Mouse (Mus musculus): Measurements from ENCODE around the gene Ccdc86. TPM values are rescaled to one million over a fixed set of nuclear protein-coding genes. Genes with fewer than 3 reads are reported as not detected.

The Ccdc86 gene
- polyA plus RNA-seq (2014; fragmentation: Illumina TruSeq; extraction: RNeasy Lipid Tissue Mini Kit (QIAGEN cat#74804); ENCODE audit: low read depth, low replicate concordance) = 1.4 TPM

GRCm38 (mm10) chr19:10949112-10949511 lies at the start of gene Ccdc86:
Gene Ccdc86 (minus strand): TSS chr19:10949266.

GRCm38 (mm10) chr19:10993150-10993549 lies 44.1 kb upstream of the Ccdc86 start, which contains the start of gene Ms4a15:
Gene Ms4a15 (minus strand): TSS chr19:10993250.

GRCm38 (mm10) chr19:10974238-10974865 lies 25.3 kb upstream of the Ccdc86 start, which contains the start of gene Ms4a10:
Gene Ms4a10 (minus strand): TSS chr19:10974670.

GRCm38 (mm10) chr19:10937110-10937563 lies 11.9 kb downstream of the Ccdc86 start, which contains the start of gene Ptgdr2:
Gene Ptgdr2 (plus strand): TSS chr19:10937160.

GRCm38 (mm10) chr19:10920532-10920931 lies 28.5 kb downstream of the Ccdc86 start, which contains the start of gene Zp1:
Gene Zp1 (minus strand): TSS chr19:10920632.

GRCm38 (mm10) chr19:10895016-10895528 lies 54.0 kb downstream of the Ccdc86 start, which contains the start of gene Prpf19:
Gene Prpf19 (plus strand): TSS chr19:10895231.

Other genes starting within 250 kb of the Ccdc86 start
- not detected for gene Cd5, start 210.3 kb downstream of the Ccdc86 start, polyA plus RNA-seq (2014; fragmentation: Illumina TruSeq; extraction: RNeasy Lipid Tissue Mini Kit (QIAGEN cat#74804); ENCODE audit: low read depth, low replicate concordance)
- not detected for gene Cd6, start 119.2 kb downstream of the Ccdc86 start, polyA plus RNA-seq (2014; fragmentation: Illumina TruSeq; extraction: RNeasy Lipid Tissue Mini Kit (QIAGEN cat#74804); ENCODE audit: low read depth, low replicate concordance)
- gene Slc15a3, start 109.5 kb downstream of the Ccdc86 start, polyA plus RNA-seq (2014; fragmentation: Illumina TruSeq; extraction: RNeasy Lipid Tissue Mini Kit (QIAGEN cat#74804); ENCODE audit: low read depth, low replicate concordance) = 1.8 TPM
- not detected for gene Tmem132a, start 79.3 kb downstream of the Ccdc86 start, polyA plus RNA-seq (2014; fragmentation: Illumina TruSeq; extraction: RNeasy Lipid Tissue Mini Kit (QIAGEN cat#74804); ENCODE audit: low read depth, low replicate concordance)
- 2.3 TPM for gene Tmem109, start 67.3 kb downstream of the Ccdc86 start, polyA plus RNA-seq (2014; fragmentation: Illumina TruSeq; extraction: RNeasy Lipid Tissue Mini Kit (QIAGEN cat#74804); ENCODE audit: low read depth, low replicate concordance)
- gene Prpf19, start 54.0 kb downstream of the Ccdc86 start, polyA plus RNA-seq (2014; fragmentation: Illumina TruSeq; extraction: RNeasy Lipid Tissue Mini Kit (QIAGEN cat#74804); ENCODE audit: low read depth, low replicate concordance) = 30.7 TPM
- not detected for gene Zp1, start 28.6 kb downstream of the Ccdc86 start, polyA plus RNA-seq (2014; fragmentation: Illumina TruSeq; extraction: RNeasy Lipid Tissue Mini Kit (QIAGEN cat#74804); ENCODE audit: low read depth, low replicate concordance)
- gene Ptgdr2, start 12.1 kb downstream of the Ccdc86 start, polyA plus RNA-seq (2014; fragmentation: Illumina TruSeq; extraction: RNeasy Lipid Tissue Mini Kit (QIAGEN cat#74804); ENCODE audit: low read depth, low replicate concordance) = not detected
- not detected for gene Ms4a10, start 25.4 kb upstream of the Ccdc86 start, polyA plus RNA-seq (2014; fragmentation: Illumina TruSeq; extraction: RNeasy Lipid Tissue Mini Kit (QIAGEN cat#74804); ENCODE audit: low read depth, low replicate concordance)
- not detected for gene Ms4a15, start 44.0 kb upstream of the Ccdc86 start, polyA plus RNA-seq (2014; fragmentation: Illumina TruSeq; extraction: RNeasy Lipid Tissue Mini Kit (QIAGEN cat#74804); ENCODE audit: low read depth, low replicate concordance)
- gene Ms4a18, start 68.8 kb upstream of the Ccdc86 start, polyA plus RNA-seq (2014; fragmentation: Illumina TruSeq; extraction: RNeasy Lipid Tissue Mini Kit (QIAGEN cat#74804); ENCODE audit: low read depth, low replicate concordance) = not detected
- gene Ms4a8a, start 131.8 kb upstream of the Ccdc86 start, polyA plus RNA-seq (2014; fragmentation: Illumina TruSeq; extraction: RNeasy Lipid Tissue Mini Kit (QIAGEN cat#74804); ENCODE audit: low read depth, low replicate concordance) = 1.8 TPM
- not detected for gene 1700017D01Rik, start 181.6 kb upstream of the Ccdc86 start, polyA plus RNA-seq (2014; fragmentation: Illumina TruSeq; extraction: RNeasy Lipid Tissue Mini Kit (QIAGEN cat#74804); ENCODE audit: low read depth, low replicate concordance)
- gene 1700025F22Rik, start 216.1 kb upstream of the Ccdc86 start, polyA plus RNA-seq (2014; fragmentation: Illumina TruSeq; extraction: RNeasy Lipid Tissue Mini Kit (QIAGEN cat#74804); ENCODE audit: low read depth, low replicate concordance) = not detected
- gene Ms4a13, start 247.5 kb upstream of the Ccdc86 start, polyA plus RNA-seq (2014; fragmentation: Illumina TruSeq; extraction: RNeasy Lipid Tissue Mini Kit (QIAGEN cat#74804); ENCODE audit: low read depth, low replicate concordance) = not detected